Mouse (Mus musculus): Measurements from ENCODE around the gene Max. TPM values are rescaled to one million over a fixed set of nuclear protein-coding genes. Genes with fewer than 3 reads are reported as not detected.

Gene Max
- polyA plus RNA-seq, 1 experiment from 2014 or later = 26.4 TPM

DNA sequence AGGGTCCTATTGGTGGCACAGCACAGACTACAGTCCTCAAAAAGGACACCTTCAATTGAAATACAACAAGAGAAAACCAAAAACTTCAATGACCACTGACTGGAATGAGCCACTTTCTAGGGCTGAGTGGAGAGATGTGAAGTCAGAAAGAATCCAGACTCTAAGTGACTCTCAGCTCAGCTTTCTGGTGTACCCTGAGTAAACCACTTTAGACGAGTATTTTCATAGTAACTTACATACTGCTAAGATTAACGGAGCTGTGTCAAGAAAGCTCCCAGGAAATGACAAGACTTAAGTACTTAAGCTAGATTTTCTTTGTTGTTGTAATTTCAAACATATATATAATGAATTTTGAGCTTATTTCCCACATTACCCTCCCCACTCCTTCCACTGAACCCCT is 13.8 kb downstream of the Max start:
- 79% methylated on average over 2 of the region's 2 CpGs for WGBS (ENCODE audit: insufficient replicate concordance)
- H3K4me3 ChIP-seq (ENCODE audit: low read depth, low read length) = no peak overlapping the region
- H3K4me2 ChIP-seq = no peak overlapping the region
- no peaks in the 10 kb centered on the region for H3K27me3 ChIP-seq (ENCODE audit: control insufficient read depth, insufficient read depth, low read length)
- ATAC-seq (replicated peaks; ENCODE audit: insufficient number of reproducible peaks, low FRiP score, low TSS enrichment) = no peak
- peaks cover 17% of the 10 kb centered on the region for H3K36me3 ChIP-seq (ENCODE audit: control insufficient read depth, insufficient read depth, low read length)
- H3K27ac ChIP-seq (ENCODE audit: low read depth, low read length) = no peak overlapping the region
- peaks cover 7% of the 10 kb centered on the region; the same call in 1 of the 2 replicates for H3K4me1 ChIP-seq (ENCODE audit: control insufficient read depth, insufficient read depth, low read length)
- no peaks in the 10 kb centered on the region for H3K9me3 ChIP-seq (replicated peaks; ENCODE audit: control insufficient read depth, low read length)
- no peak overlapping the region for H3K9ac ChIP-seq (ENCODE audit: low read depth, low read length)

GRCm38 (mm10) chr12:76947487-76947886 is 14.5 kb downstream of the Max start:
- Histone ChIP-seq H3K4me3 (ENCODE audit: low read depth, low read length) (no peak overlapping the region), H3K9me3 (replicated peaks; ENCODE audit: control insufficient read depth, low read length) (no peaks in the 10 kb centered on the region), H3K36me3 (ENCODE audit: control insufficient read depth, insufficient read depth, low read length) (peaks cover 11% of the 10 kb centered on the region; the same call in 1 of the 2 replicates), H3K4me2 (no peak overlapping the region), H3K27me3 (ENCODE audit: control insufficient read depth, insufficient read depth, low read length) (no peaks in the 10 kb centered on the region), H3K4me1 (ENCODE audit: control insufficient read depth, insufficient read depth, low read length) (peaks cover 7% of the 10 kb centered on the region; the same call in 1 of the 2 replicates), H3K9ac (ENCODE audit: low read depth, low read length) (no peak overlapping the region), H3K27ac (ENCODE audit: low read depth, low read length) (no peak overlapping the region)
- no peak for ATAC-seq (replicated peaks; ENCODE audit: insufficient number of reproducible peaks, low FRiP score, low TSS enrichment)
- 87% methylated on average over 3 of the region's 3 CpGs for WGBS (ENCODE audit: insufficient replicate concordance)

- Histone ChIP-seq H3K9me3 (replicated peaks; ENCODE audit: control insufficient read depth, low read length) (no peaks in the 10 kb centered on the region), H3K36me3 (ENCODE audit: control insufficient read depth, insufficient read depth, low read length) (peaks cover 19% of the 10 kb centered on the region), H3K4me2 (no peak overlapping the region), H3K9ac (ENCODE audit: low read depth, low read length) (no peak overlapping the region), H3K27me3 (ENCODE audit: control insufficient read depth, insufficient read depth, low read length) (no peaks in the 10 kb centered on the region), H3K27ac (ENCODE audit: low read depth, low read length) (no peak overlapping the region), H3K4me3 (ENCODE audit: low read depth, low read length) (no peak overlapping the region), H3K4me1 (ENCODE audit: control insufficient read depth, insufficient read depth, low read length) (peaks cover 10% of the 10 kb centered on the region)
- WGBS (ENCODE audit: insufficient replicate concordance) = 91% methylated on average over 6 of the region's 6 CpGs
- no peak for ATAC-seq (replicated peaks; ENCODE audit: insufficient number of reproducible peaks, low FRiP score, low TSS enrichment)
Observed at GRCm38 (mm10) chr12:76943466-76943865, 18.5 kb downstream of the Max start.

- no peaks in the 10 kb centered on the region for H3K27me3 ChIP-seq (ENCODE audit: control insufficient read depth, insufficient read depth, low read length)
- H3K9me3 ChIP-seq (replicated peaks; ENCODE audit: control insufficient read depth, low read length) = no peaks in the 10 kb centered on the region
- peaks cover 10% of the 10 kb centered on the region for H3K4me1 ChIP-seq (ENCODE audit: control insufficient read depth, insufficient read depth, low read length)
- no peak overlapping the region for H3K27ac ChIP-seq (ENCODE audit: low read depth, low read length)
- peaks cover 22% of the 10 kb centered on the region for H3K36me3 ChIP-seq (ENCODE audit: control insufficient read depth, insufficient read depth, low read length)
- WGBS (ENCODE audit: insufficient replicate concordance) = 84% methylated on average over 3 of the region's 3 CpGs
- no peak overlapping the region for H3K4me2 ChIP-seq
- H3K9ac ChIP-seq (ENCODE audit: low read depth, low read length) = no peak overlapping the region
- ATAC-seq (replicated peaks; ENCODE audit: insufficient number of reproducible peaks, low FRiP score, low TSS enrichment) = no peak
- H3K4me3 ChIP-seq (ENCODE audit: low read depth, low read length) = no peak overlapping the region
Observed at GRCm38 (mm10) chr12:76943046-76943445, 19.0 kb downstream of the Max start.

DNA sequence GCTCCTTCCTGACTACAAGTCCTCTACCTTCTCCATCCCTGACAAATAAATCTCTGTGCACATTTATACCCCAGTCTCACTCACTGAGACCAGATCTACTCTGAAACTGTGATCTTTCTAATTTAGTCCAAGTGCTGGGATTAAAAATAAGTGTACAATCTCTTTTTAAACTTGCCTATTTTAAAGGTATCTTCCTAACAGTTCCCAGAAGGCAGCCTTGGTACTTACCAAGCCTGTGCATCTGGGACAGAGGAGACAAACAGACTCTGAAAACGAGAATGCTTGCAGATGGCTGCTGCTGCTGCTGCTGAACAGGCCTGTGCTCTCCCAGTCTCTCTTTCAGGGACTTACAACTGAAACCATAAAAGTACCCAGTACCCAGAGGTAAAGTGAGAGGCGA is 19.5 kb downstream of the Max start:
- H3K9ac ChIP-seq (ENCODE audit: low read depth, low read length) = no peak overlapping the region
- H3K9me3 ChIP-seq (replicated peaks; ENCODE audit: control insufficient read depth, low read length) = no peaks in the 10 kb centered on the region
- peaks cover 10% of the 10 kb centered on the region for H3K4me1 ChIP-seq (ENCODE audit: control insufficient read depth, insufficient read depth, low read length)
- 82% methylated on average over 2 of the region's 2 CpGs for WGBS (ENCODE audit: insufficient replicate concordance)
- H3K27ac ChIP-seq (ENCODE audit: low read depth, low read length) = no peak overlapping the region
- H3K4me3 ChIP-seq (ENCODE audit: low read depth, low read length) = no peak overlapping the region
- no peaks in the 10 kb centered on the region for H3K27me3 ChIP-seq (ENCODE audit: control insufficient read depth, insufficient read depth, low read length)
- no peak for ATAC-seq (replicated peaks; ENCODE audit: insufficient number of reproducible peaks, low FRiP score, low TSS enrichment)
- peaks cover 23% of the 10 kb centered on the region for H3K36me3 ChIP-seq (ENCODE audit: control insufficient read depth, insufficient read depth, low read length)
- H3K4me2 ChIP-seq = no peak overlapping the region

- ATAC-seq (replicated peaks; ENCODE audit: insufficient number of reproducible peaks, low FRiP score, low TSS enrichment) = no peak
- Histone ChIP-seq H3K27me3 (ENCODE audit: control insufficient read depth, insufficient read depth, low read length) (no peaks in the 10 kb centered on the region), H3K4me3 (ENCODE audit: low read depth, low read length) (no peak overlapping the region), H3K4me1 (ENCODE audit: control insufficient read depth, insufficient read depth, low read length) (peaks cover 10% of the 10 kb centered on the region), H3K4me2 (no peak overlapping the region), H3K27ac (ENCODE audit: low read depth, low read length) (no peak overlapping the region), H3K36me3 (ENCODE audit: control insufficient read depth, insufficient read depth, low read length) (peaks cover 23% of the 10 kb centered on the region), H3K9ac (ENCODE audit: low read depth, low read length) (no peak overlapping the region), H3K9me3 (replicated peaks; ENCODE audit: control insufficient read depth, low read length) (no peaks in the 10 kb centered on the region)
- 28% methylated on average over 2 of the region's 2 CpGs for WGBS (ENCODE audit: insufficient replicate concordance)
Observed at GRCm38 (mm10) chr12:76941524-76941923, 20.5 kb downstream of the Max start.

DNA sequence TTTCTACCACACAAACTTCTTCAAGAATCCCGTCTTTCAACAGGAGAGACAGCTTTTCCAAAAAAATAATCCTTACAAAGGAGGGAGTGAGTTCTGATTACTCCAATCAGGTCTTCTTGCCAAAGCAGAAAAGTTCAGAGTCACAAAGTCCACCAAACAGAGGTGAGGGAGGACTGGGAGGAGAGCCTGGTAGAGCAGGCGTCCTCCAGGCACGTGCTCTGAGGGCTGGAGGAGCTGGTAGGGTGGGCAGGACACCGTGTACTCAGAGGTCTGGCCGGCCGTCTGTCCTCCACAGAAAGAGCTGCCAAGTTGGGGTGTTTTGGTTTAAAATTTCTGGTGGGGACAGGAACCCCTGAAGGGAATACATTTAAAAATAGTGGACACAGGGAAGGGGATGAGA is 24.0 kb downstream of the Max start:
- Histone ChIP-seq H3K27me3 (ENCODE audit: control insufficient read depth, insufficient read depth, low read length) (no peaks in the 10 kb centered on the region), H3K4me3 (ENCODE audit: low read depth, low read length) (no peak overlapping the region), H3K36me3 (ENCODE audit: control insufficient read depth, insufficient read depth, low read length) (peaks cover 25% of the 10 kb centered on the region), H3K27ac (ENCODE audit: low read depth, low read length) (no peak overlapping the region), H3K4me1 (ENCODE audit: control insufficient read depth, insufficient read depth, low read length) (peaks cover 10% of the 10 kb centered on the region), H3K9ac (ENCODE audit: low read depth, low read length) (no peak overlapping the region), H3K9me3 (replicated peaks; ENCODE audit: control insufficient read depth, low read length) (no peaks in the 10 kb centered on the region), H3K4me2 (no peak overlapping the region)
- 86% methylated on average over 6 of the region's 6 CpGs for WGBS (ENCODE audit: insufficient replicate concordance)
- ATAC-seq (replicated peaks; ENCODE audit: insufficient number of reproducible peaks, low FRiP score, low TSS enrichment) = no peak

DNA sequence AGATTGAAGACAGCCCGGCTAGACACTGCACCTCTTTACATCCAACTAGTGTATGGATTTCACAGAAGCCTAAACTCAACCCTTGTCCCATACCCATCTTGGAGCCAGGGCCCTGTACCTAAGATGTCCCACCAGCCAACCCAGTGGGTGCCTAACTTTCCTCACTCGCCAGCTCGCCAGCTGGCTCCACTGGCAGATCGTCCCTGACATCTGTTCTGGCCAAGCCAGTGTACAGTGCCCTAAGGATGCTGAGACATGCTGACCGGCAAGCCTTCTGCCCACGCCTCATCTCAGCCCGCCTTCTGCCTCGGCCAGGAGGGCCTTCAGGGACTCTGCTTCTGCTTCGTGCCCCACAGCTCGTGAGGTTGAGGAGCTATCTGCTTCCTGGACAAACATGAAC is 25.8 kb downstream of the Max start:
- no peaks in the 10 kb centered on the region for H3K27me3 ChIP-seq (ENCODE audit: control insufficient read depth, insufficient read depth, low read length)
- no peak for ATAC-seq (replicated peaks; ENCODE audit: insufficient number of reproducible peaks, low FRiP score, low TSS enrichment)
- H3K4me2 ChIP-seq = no peak overlapping the region
- no peak overlapping the region for H3K27ac ChIP-seq (ENCODE audit: low read depth, low read length)
- H3K36me3 ChIP-seq (ENCODE audit: control insufficient read depth, insufficient read depth, low read length) = peaks cover 18% of the 10 kb centered on the region
- H3K9me3 ChIP-seq (replicated peaks; ENCODE audit: control insufficient read depth, low read length) = no peaks in the 10 kb centered on the region
- H3K9ac ChIP-seq (ENCODE audit: low read depth, low read length) = no peak overlapping the region
- no peak overlapping the region for H3K4me3 ChIP-seq (ENCODE audit: low read depth, low read length)
- WGBS (ENCODE audit: insufficient replicate concordance) = 92% methylated on average over 10 of the region's 10 CpGs
- no peaks in the 10 kb centered on the region; the same call in none of the 2 replicates for H3K4me1 ChIP-seq (ENCODE audit: control insufficient read depth, insufficient read depth, low read length)

- H3K4me2 ChIP-seq = no peak overlapping the region
- no peak for ATAC-seq (replicated peaks; ENCODE audit: insufficient number of reproducible peaks, low FRiP score, low TSS enrichment)
- H3K9me3 ChIP-seq (replicated peaks; ENCODE audit: control insufficient read depth, low read length) = no peaks in the 10 kb centered on the region
- peaks cover 15% of the 10 kb centered on the region for H3K36me3 ChIP-seq (ENCODE audit: control insufficient read depth, insufficient read depth, low read length)
- H3K4me1 ChIP-seq (ENCODE audit: control insufficient read depth, insufficient read depth, low read length) = peaks cover 5% of the 10 kb centered on the region
- H3K27me3 ChIP-seq (ENCODE audit: control insufficient read depth, insufficient read depth, low read length) = no peaks in the 10 kb centered on the region
- H3K9ac ChIP-seq (ENCODE audit: low read depth, low read length) = no peak overlapping the region
- H3K27ac ChIP-seq (ENCODE audit: low read depth, low read length) = no peak overlapping the region
- WGBS (ENCODE audit: insufficient replicate concordance) = 83% methylated on average over 3 of the region's 3 CpGs
- H3K4me3 ChIP-seq (ENCODE audit: low read depth, low read length) = no peak overlapping the region
Observed at GRCm38 (mm10) chr12:76934438-76934837, 27.6 kb downstream of the Max start.

Data from heart, embryonic 11.5 days (tissue).